Mouse (Mus musculus): ENCODE results near the gene Tubb4a. TPM values are rescaled to one million over a fixed set of nuclear protein-coding genes. Genes with fewer than 3 reads are reported as not detected.

Tubb4a gene
- total RNA-seq, 2 experiments from 2014 or later: 633 to 647 TPM

GRCm38 (mm10) chr17:57104496-57104895 lies 16.9 kb upstream of the Tubb4a start:
- DNase-seq (ENCODE audit: extremely low spot score in 1 of 2, low spot score in 1 of 2): no peak

DNA sequence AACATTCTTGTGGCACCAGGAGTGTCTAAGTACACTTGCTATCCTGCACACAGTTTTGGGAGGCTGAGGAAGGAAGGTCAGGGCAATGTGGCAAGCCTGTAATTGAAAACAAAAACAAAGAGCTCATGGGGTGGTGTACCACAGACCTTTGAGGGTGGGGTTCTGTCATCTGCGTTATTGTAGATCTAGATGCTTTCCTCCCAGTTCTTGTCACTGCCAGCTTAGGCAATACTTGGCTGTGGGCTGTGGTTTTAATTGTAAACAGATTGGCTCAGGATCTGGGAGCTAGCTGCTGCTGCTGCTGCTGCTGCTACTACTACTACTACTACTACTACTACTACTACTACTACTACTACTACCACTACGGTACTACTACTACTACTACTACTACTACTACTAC lies 14.7 kb upstream of the Tubb4a start:
- DNase-seq (ENCODE audit: extremely low spot score in 1 of 2, low spot score in 1 of 2): no peak

GRCm38 (mm10) chr17:57099629-57100325 lies 12.2 kb upstream of the Tubb4a start:
- no peak for DNase-seq (ENCODE audit: extremely low spot score in 1 of 2, low spot score in 1 of 2)

DNA sequence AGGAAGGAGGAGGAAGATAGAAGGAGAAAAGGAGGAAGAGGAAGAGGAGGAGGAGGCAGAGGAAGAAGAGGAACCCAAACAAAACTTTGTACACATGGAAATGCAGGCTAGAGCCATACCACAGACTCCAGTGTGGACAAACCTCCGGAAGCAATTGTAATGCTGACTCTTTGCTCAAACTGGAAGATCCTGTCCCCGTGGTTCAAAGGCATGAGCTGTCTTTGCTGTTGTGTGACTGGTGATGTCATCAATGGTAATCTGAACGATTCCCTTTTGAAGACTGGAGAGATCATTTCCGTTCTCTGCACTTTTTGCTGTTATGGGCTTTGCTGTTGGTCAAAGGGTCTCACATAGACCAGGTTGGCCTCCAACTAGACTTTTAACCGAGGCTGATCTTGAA lies 10.7 kb upstream of the Tubb4a start:
- DNase-seq (ENCODE audit: extremely low spot score in 1 of 2, low spot score in 1 of 2): no peak

GRCm38 (mm10) chr17:57096623-57096920 lies 9.0 kb upstream of the Tubb4a start:
- DNase-seq (ENCODE audit: extremely low spot score in 1 of 2, low spot score in 1 of 2): peak; percentile 87 to 96

DNA sequence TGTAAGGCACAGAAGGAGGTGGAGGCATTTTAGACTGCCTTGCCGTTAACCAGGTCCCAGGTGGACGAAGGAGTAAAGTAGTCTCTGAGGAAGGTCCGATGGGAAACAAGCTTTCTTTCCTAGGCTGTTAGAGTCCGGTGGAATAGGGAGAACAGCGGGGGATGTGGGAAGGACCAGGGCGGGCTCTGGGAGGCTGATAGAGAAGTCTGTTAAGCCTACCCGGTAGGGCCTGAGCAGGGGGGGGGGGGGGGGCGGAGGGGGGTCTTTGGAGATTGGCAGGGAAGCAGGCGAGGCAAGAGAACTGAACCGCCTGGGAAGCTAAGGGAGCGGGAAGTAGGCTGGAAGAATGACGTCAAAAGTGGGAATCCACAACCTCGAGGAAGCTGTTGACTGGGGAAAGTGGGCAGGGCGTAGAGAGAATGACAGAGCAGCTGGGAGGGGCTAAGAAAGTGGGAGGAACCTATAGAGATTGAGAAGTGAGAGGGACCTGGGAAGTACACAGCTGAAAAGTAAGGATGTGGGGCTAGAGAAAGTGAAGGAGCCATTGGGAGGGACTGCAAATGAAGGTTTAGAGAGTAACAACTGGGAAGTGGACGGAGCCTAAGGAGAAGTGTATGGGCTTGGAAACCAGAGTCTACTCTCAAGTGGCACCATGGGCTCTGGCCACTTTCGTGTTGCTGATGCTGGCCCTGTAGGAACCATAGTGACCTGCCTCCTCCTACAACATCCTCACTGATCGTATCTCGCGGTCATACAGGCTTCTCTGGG lies 8.5 kb upstream of the Tubb4a start:
- no peak for DNase-seq (ENCODE audit: extremely low spot score in 1 of 2, low spot score in 1 of 2)

- DNase-seq (ENCODE audit: extremely low spot score in 1 of 2, low spot score in 1 of 2): no peak
These were observed 6.6 kb upstream of the Tubb4a start for GRCm38 (mm10) chr17:57094222-57094621.

DNA sequence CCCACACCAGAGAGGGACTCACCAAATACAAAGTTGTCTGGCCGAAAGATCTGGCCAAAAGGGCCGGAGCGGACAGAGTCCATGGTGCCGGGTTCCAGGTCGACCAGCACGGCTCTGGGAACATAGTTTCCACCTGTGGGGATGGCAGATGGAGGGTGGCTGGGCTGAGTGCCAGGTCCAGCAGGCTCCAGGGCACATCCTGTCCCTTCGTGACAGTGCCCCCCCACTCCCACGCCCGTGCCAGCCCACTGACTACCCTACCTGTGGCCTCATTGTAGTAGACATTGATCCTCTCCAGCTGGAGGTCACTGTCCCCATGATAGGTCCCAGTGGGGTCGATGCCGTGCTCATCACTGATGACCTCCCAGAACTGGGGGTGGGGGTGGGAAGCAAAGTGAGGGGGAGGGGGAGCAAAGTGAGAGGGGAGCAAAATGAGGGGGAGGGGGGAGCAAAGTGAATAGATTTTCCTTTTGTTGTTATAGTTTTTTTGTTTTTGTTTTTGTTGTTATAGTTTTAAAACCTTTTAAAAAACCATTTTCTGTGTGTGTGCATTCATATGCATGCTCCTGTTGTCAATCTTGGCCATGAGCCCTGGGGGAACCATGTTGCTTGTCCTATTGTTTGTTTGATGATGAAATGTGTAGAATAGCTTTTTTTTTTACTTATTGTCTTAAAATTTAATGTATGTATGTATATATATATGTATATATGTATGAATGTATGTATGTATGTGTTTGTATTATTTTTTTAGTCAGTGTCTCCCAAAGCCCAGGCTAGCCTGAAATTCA lies 1.4 kb downstream of the Tubb4a start:
- no peak for DNase-seq (ENCODE audit: extremely low spot score in 1 of 2, low spot score in 1 of 2)

GRCm38 (mm10) chr17:57082481-57082880 lies 5.1 kb downstream of the Tubb4a start:
- no peak for DNase-seq (ENCODE audit: extremely low spot score in 1 of 2, low spot score in 1 of 2)

- no peak for DNase-seq (ENCODE audit: extremely low spot score in 1 of 2, low spot score in 1 of 2)
These were observed 6.2 kb downstream of the Tubb4a start for GRCm38 (mm10) chr17:57081234-57081842.

DNA sequence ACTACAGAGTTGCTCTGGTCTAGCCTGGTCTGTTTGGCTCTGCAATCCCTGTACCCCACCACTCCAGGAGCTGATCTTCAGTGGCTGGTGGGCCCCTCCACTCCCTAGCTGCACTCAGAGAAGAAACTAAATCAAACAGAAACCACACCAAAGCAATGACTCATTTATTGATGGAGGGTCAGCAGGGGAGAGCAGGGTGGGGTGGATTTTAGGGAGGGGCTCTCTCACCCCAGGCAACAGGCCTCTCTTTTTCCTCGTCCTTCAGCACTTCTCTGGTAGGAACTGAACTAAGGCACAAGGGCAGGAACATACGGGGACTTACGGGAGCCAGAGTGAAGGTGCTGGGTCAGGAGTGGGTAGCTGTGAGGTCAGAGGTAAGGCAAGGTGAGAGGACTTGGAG lies 7.7 kb downstream of the Tubb4a start:
- DNase-seq (ENCODE audit: extremely low spot score in 1 of 2, low spot score in 1 of 2): no peak

GRCm38 (mm10) chr17:57078336-57078735 lies 9.2 kb downstream of the Tubb4a start, which contains the start of gene Dennd1c:
Gene Dennd1c (minus strand): TSS chr17:57078514.
- no peak for DNase-seq (ENCODE audit: extremely low spot score in 1 of 2, low spot score in 1 of 2)

DNA sequence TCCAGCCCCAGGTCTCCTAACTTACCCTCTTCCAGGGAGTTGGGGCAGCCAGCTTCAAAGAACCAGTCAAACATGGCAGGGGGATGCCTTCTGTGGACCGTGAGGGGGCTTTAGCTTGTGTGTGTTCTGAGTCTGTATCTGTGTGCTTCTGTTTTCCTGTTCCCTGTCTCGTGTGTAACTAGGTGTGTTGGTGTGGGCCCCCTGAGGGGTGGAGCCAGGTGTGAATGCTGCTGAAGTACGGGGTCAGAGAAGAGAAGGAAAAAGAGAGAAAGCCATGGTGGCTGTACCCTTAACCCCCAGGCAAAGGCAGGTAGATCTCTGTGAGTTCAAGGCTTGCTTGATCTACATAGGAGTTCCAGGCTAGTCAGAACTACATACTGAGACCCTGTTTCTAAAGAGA lies 10.7 kb downstream of the Tubb4a start:
- no peak for DNase-seq (ENCODE audit: extremely low spot score in 1 of 2, low spot score in 1 of 2)

DNA sequence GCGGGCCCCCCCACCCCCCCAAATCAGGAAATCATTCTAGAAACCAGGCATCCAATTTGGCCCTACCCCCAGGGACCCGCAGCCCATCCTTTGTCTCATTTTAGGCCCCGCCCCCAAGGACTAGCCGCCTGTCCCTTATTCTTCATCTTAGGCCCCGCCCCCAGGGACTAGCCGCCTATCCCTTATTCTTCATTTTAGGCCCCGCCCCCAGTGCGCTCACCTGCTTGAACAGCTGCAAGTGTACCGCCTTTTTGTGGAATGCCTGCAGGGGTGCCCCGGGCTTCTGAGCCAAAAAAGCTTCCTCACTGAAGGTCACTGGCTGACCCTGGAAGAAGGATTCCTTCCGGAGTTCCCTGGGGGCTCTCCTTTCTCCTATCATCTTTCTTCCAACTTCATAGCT lies 16.9 kb downstream of the Tubb4a start:
- no peak for DNase-seq (ENCODE audit: extremely low spot score in 1 of 2, low spot score in 1 of 2)

GRCm38 (mm10) chr17:57070272-57070671 lies 17.3 kb downstream of the Tubb4a start:
- DNase-seq (ENCODE audit: extremely low spot score in 1 of 2, low spot score in 1 of 2): no peak

DNA sequence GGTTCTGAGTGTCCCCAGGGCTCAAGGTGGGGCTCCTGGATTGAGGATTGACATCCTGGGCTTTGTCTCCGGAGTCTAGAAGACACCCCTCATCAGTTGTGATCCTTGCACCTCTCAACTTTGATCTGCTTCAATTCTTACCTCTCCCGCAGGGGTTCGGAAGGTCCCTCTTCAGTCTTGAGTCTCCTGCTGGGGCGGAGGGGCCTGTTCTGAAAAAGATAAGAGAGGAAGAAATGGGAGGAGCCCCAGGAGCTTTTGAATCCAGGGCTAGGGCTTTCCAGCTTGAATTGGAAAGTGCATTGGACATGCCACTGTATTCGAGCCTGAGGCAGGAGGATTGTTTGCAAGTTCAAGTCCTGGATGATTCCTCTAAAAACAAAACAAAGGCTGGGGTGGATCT lies 20.7 kb downstream of the Tubb4a start:
- DNase-seq (ENCODE audit: extremely low spot score in 1 of 2, low spot score in 1 of 2): no peak

DNA sequence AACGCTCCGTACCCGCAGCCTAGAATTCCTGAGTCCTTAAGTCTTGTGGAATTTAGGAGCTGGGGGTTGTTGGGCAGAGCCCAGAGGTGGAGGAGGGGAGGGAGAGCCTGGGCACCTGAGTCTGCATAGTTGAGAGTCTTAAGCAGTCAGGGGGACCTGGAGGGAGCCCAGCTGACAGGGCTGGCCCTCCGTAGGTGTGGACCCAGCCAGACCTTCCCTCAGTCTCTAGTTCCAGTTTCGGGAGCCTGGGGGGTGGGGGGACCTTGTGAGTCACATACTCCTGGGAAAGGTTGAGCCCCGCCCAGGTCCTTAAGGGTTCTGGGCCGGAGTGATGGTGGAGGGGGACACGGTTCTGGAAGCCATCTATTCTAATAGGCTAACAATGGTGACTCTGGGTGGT lies 24.6 kb downstream of the Tubb4a start:
- DNase-seq (ENCODE audit: extremely low spot score in 1 of 2, low spot score in 1 of 2): no peak

- no peak for DNase-seq (ENCODE audit: extremely low spot score in 1 of 2, low spot score in 1 of 2)
These were observed 25.0 kb downstream of the Tubb4a start for GRCm38 (mm10) chr17:57062548-57062947.

DNA sequence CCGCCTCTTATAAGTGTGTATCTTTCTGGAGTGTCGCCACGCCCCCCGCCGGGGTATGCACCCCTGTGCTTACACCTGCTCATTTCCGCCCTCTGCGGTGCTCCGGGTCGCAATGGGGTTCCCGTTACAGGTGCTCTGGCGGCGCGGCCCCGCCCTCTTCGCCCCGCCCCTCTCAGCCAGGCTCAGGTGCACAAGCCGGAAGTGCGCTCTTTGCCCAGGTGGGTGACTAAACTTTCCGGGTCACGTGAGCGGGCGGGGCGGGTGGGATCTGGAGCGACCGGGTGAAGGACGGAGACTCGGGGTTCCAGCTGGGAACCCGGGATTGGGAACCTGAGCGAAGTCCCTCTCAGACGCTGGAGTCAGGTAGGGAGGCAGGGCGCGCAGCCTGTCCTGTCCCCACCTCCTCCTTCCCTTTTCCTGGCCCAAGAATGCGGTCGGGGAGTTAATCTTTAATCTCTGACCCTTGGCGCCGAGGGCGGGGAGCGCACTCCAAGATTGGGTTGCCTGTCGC lies 25.5 kb downstream of the Tubb4a start:
- no peak for DNase-seq (ENCODE audit: extremely low spot score in 1 of 2, low spot score in 1 of 2)

DNA sequence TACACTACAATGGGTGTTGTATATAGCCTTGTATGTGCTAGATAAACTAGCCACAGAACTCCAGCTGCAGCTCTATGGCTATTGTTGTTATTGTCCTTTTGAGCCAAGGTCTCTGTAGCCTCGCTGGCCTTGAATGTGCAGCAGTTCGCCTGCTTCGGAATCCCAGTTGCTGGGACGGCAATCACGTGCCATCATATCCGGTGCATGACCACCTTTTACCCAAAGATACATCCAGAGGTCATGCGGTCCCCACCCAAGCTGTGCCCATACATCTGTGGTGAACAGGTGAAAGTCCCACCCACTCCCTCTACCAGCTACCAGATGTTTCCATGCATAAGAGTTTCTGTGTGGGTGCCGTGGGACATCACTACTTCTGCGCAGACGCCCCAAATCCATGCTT lies 26.5 kb downstream of the Tubb4a start:
- no peak for DNase-seq (ENCODE audit: extremely low spot score in 1 of 2, low spot score in 1 of 2)
